Mouse (Mus musculus): ENCODE measurements around the gene Hoxd11. TPM values are rescaled to one million over a fixed set of nuclear protein-coding genes. Genes with fewer than 3 reads are reported as not detected.

Gene Hoxd11
- polyA plus RNA-seq, 1 experiment from 2014 or later, result not detected

GRCm38 (mm10) chr2:74702820-74703219, 23.5 kb downstream of the Hoxd11 start:
- peaks cover 91% of the 10 kb centered on the region for H3K27me3 ChIP-seq (replicated peaks; ENCODE audit: insufficient read depth, low read length)
- no peaks in the 10 kb centered on the region for H3K36me3 ChIP-seq (ENCODE audit: insufficient read depth, low read length)
- peaks cover 4% of the 10 kb centered on the region; the same call in 1 of the 2 replicates for H3K4me1 ChIP-seq (ENCODE audit: insufficient read depth, low read depth, low read length)
- DNase-seq (ENCODE audit: low spot score) (no peak), ATAC-seq (no peak)
- H3K27ac ChIP-seq (ENCODE audit: low read length), result no peak overlapping the region
- H3K9me3 ChIP-seq (ENCODE audit: low read length), result no peaks in the 10 kb centered on the region
- H3K4me2 ChIP-seq (replicated peaks; ENCODE audit: low read depth, low read length), result no peak overlapping the region
- H3K4me3 ChIP-seq (ENCODE audit: low read depth, low read length), result no peak overlapping the region
- WGBS, result 20% methylated on average over 6 of the region's 6 CpGs
- no peak overlapping the region for H3K9ac ChIP-seq (replicated peaks; ENCODE audit: low read depth)
- TF ChIP-seq CTCF (IDR thresholded peaks at IDR 0.05), result no peak
- TF ChIP-seq EP300 (IDR thresholded peaks at IDR 0.05), result no peak

GRCm38 (mm10) chr2:74703317-74703716, 24.0 kb downstream of the Hoxd11 start:
- H3K4me1 ChIP-seq (ENCODE audit: insufficient read depth, low read depth, low read length), result peaks cover 3% of the 10 kb centered on the region; the same call in 1 of the 2 replicates
- H3K27ac ChIP-seq (ENCODE audit: low read length), result no peak overlapping the region
- no peak for ATAC-seq
- WGBS, result 9% methylated on average over 10 of the region's 10 CpGs
- H3K9ac ChIP-seq (replicated peaks; ENCODE audit: low read depth), result no peak overlapping the region
- no peak overlapping the region for H3K4me3 ChIP-seq (ENCODE audit: low read depth, low read length)
- H3K4me2 ChIP-seq (replicated peaks; ENCODE audit: low read depth, low read length), result no peak overlapping the region
- no peak for DNase-seq (ENCODE audit: low spot score)
- no peaks in the 10 kb centered on the region for H3K36me3 ChIP-seq (ENCODE audit: insufficient read depth, low read length)
- no peaks in the 10 kb centered on the region for H3K9me3 ChIP-seq (ENCODE audit: low read length)
- TF ChIP-seq EP300 (IDR thresholded peaks at IDR 0.05) (no peak), CTCF (IDR thresholded peaks at IDR 0.05) (no peak)
- peaks cover 89% of the 10 kb centered on the region for H3K27me3 ChIP-seq (replicated peaks; ENCODE audit: insufficient read depth, low read length)

GRCm38 (mm10) chr2:74703720-74704392, 24.5 kb downstream of the Hoxd11 start:
- peaks cover 89% of the 10 kb centered on the region for H3K27me3 ChIP-seq (replicated peaks; ENCODE audit: insufficient read depth, low read length)
- TF ChIP-seq EP300 (IDR thresholded peaks at IDR 0.05) (no peak), CTCF (IDR thresholded peaks at IDR 0.05) (no peak)
- H3K27ac ChIP-seq (ENCODE audit: low read length), result no peak overlapping the region
- H3K9me3 ChIP-seq (ENCODE audit: low read length), result no peaks in the 10 kb centered on the region
- DNase-seq (ENCODE audit: low spot score) (no peak), ATAC-seq (no peak)
- no peak overlapping the region for H3K9ac ChIP-seq (replicated peaks; ENCODE audit: low read depth)
- peaks cover 3% of the 10 kb centered on the region; the same call in 1 of the 2 replicates for H3K4me1 ChIP-seq (ENCODE audit: insufficient read depth, low read depth, low read length)
- no peak overlapping the region for H3K4me2 ChIP-seq (replicated peaks; ENCODE audit: low read depth, low read length)
- WGBS, result 5% methylated on average over 23 of the region's 26 CpGs
- no peak overlapping the region for H3K4me3 ChIP-seq (ENCODE audit: low read depth, low read length)
- no peaks in the 10 kb centered on the region for H3K36me3 ChIP-seq (ENCODE audit: insufficient read depth, low read length)

GRCm38 (mm10) chr2:74704393-74704998, 25.1 kb downstream of the Hoxd11 start, which contains the start of gene Hoxd8:
TSS of gene Hoxd8 (plus strand) at chr2:74704615.
- Histone ChIP-seq H3K27ac (ENCODE audit: low read length) (no peak within 1 kb of the TSS), H3K27me3 (replicated peaks; ENCODE audit: insufficient read depth, low read length) (peaks cover 89% of the 10 kb centered on the region), H3K4me3 (ENCODE audit: low read depth, low read length) (peak within 1 kb of the TSS; percentile 44), H3K4me2 (replicated peaks; ENCODE audit: low read depth, low read length) (peak within 1 kb of the TSS; percentile 72), H3K9me3 (ENCODE audit: low read length) (no peaks in the 10 kb centered on the region), H3K9ac (replicated peaks; ENCODE audit: low read depth) (no peak within 1 kb of the TSS), H3K4me1 (ENCODE audit: insufficient read depth, low read depth, low read length) (peaks cover 3% of the 10 kb centered on the region; the same call in 1 of the 2 replicates), H3K36me3 (ENCODE audit: insufficient read depth, low read length) (no peaks in the 10 kb centered on the region)
- no peak for ATAC-seq
- DNase-seq (ENCODE audit: low spot score), result no peak
- 1% methylated on average over 25 of the region's 52 CpGs for WGBS
- TF ChIP-seq EP300 (IDR thresholded peaks at IDR 0.05) (no peak), CTCF (IDR thresholded peaks at IDR 0.05) (no peak)

GRCm38 (mm10) chr2:74704999-74705466, 25.7 kb downstream of the Hoxd11 start:
- no peak for TF ChIP-seq EP300 (IDR thresholded peaks at IDR 0.05)
- TF ChIP-seq CTCF (IDR thresholded peaks at IDR 0.05), result no peak
- H3K4me1 ChIP-seq (ENCODE audit: insufficient read depth, low read depth, low read length), result peaks cover 3% of the 10 kb centered on the region; the same call in 1 of the 2 replicates
- H3K9ac ChIP-seq (replicated peaks; ENCODE audit: low read depth), result no peak overlapping the region
- no peaks in the 10 kb centered on the region for H3K9me3 ChIP-seq (ENCODE audit: low read length)
- H3K27me3 ChIP-seq (replicated peaks; ENCODE audit: insufficient read depth, low read length), result peaks cover 89% of the 10 kb centered on the region
- H3K27ac ChIP-seq (ENCODE audit: low read length), result no peak overlapping the region
- no peak for DNase-seq (ENCODE audit: low spot score)
- under 1% methylated on average over 38 of the region's 66 CpGs for WGBS
- H3K36me3 ChIP-seq (ENCODE audit: insufficient read depth, low read length), result no peaks in the 10 kb centered on the region
- peak overlapping the region; percentile 72 for H3K4me2 ChIP-seq (replicated peaks; ENCODE audit: low read depth, low read length)
- ATAC-seq, result peak; percentile 59
- peak overlapping the region; percentile 44 for H3K4me3 ChIP-seq (ENCODE audit: low read depth, low read length)

GRCm38 (mm10) chr2:74705467-74706089, 26.2 kb downstream of the Hoxd11 start:
- Histone ChIP-seq H3K27me3 (replicated peaks; ENCODE audit: insufficient read depth, low read length) (peaks cover 89% of the 10 kb centered on the region), H3K36me3 (ENCODE audit: insufficient read depth, low read length) (no peaks in the 10 kb centered on the region), H3K27ac (ENCODE audit: low read length) (no peak overlapping the region), H3K4me3 (ENCODE audit: low read depth, low read length) (peak overlapping the region; percentile 44), H3K4me1 (ENCODE audit: insufficient read depth, low read depth, low read length) (peaks cover 3% of the 10 kb centered on the region; the same call in 1 of the 2 replicates), H3K9ac (replicated peaks; ENCODE audit: low read depth) (no peak overlapping the region), H3K4me2 (replicated peaks; ENCODE audit: low read depth, low read length) (peak overlapping the region; percentile 72), H3K9me3 (ENCODE audit: low read length) (no peaks in the 10 kb centered on the region)
- ATAC-seq, result peak; percentile 14; the same call in 1 of the 2 replicates
- under 1% methylated on average over 37 of the region's 85 CpGs for WGBS
- TF ChIP-seq EP300 (IDR thresholded peaks at IDR 0.05), result no peak
- no peak for TF ChIP-seq CTCF (IDR thresholded peaks at IDR 0.05)
- no peak for DNase-seq (ENCODE audit: low spot score)
